Mouse (Mus musculus): ENCODE data around the gene Tbc1d4. TPM values are rescaled to one million over a fixed set of nuclear protein-coding genes. Genes with fewer than 3 reads are reported as not detected.

Tbc1d4 gene
- total and polyA plus RNA-seq, 3 experiments, result not detected

DNA sequence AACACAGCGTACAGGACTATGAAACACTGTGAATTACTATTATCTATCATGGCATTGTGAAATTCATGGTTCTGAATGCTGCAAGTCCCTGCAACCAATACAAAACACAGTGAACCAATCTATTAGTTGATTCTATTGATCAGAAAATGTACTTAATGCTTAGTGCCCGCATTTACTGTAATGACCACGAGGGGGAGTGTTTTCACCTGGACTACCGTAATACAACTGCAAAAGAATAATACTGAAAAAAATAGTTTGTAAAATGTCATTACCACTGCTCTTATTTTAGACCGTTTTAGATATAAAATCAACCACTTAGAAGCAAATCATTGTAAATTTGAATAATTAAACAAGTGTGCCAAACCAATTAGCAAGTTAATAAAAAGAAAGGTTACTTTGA lies 91.7 kb downstream of the Tbc1d4 start:
- TF ChIP-seq ZNF384 (IDR thresholded peaks at IDR 0.05; ENCODE audit: low read depth, low read length) (no peak), SMC3 (IDR thresholded peaks at IDR 0.05; ENCODE audit: low read depth, low read length) (peak; percentile 55), RAD21 (IDR thresholded peaks at IDR 0.05; ENCODE audit: low read depth, low read length) (peak; percentile 40), GATA1 (IDR thresholded peaks at IDR 0.05; ENCODE audit: low read depth, low read length) (no peak), TAL1 (IDR thresholded peaks at IDR 0.05; ENCODE audit: low read length) (no peak), CTCF (IDR thresholded peaks at IDR 0.05 in 2 of 3, conservative IDR thresholded peaks at IDR 0.05 in 1 of 3; ENCODE audit: control insufficient read depth in 1 of 3, insufficient read depth in 1 of 3, low read depth in 2 of 3, low read length in 3 of 3, poor library complexity in 1 of 3, severe bottlenecking in 1 of 3) (peak in 2 of 3 experiments; percentile 22 to 60; a peak in 3 of 6 replicates), ZC3H11A (IDR thresholded peaks at IDR 0.05; ENCODE audit: low read depth, low read length) (0 out of 2 replicates have a peak, but pooled peaks have one; percentile 13), KAT2A (conservative IDR thresholded peaks at IDR 0.05; ENCODE audit: low read depth, low read length) (no peak)
- Histone ChIP-seq H3K79me2 (ENCODE audit: control insufficient read depth, insufficient read depth, low read length, poor library complexity) (no peaks in the 10 kb centered on the region), H3K4me3 (ENCODE audit: control insufficient read depth in 1 of 2, insufficient read depth in 1 of 2, low read depth in 2 of 2, low read length in 2 of 2) (no peak overlapping the region), H3K36me3 (ENCODE audit: control insufficient read depth in 1 of 2, insufficient read depth in 2 of 2, low read length in 2 of 2) (no peaks in the 10 kb centered on the region), H3K27me3 (ENCODE audit: control insufficient read depth in 1 of 2, insufficient read depth in 2 of 2, low read length in 2 of 2) (no peaks in the 10 kb centered on the region), H3K4me1 (ENCODE audit: control insufficient read depth in 1 of 2, insufficient read depth in 2 of 2, low read length in 2 of 2) (no peaks in the 10 kb centered on the region), H3K9ac (ENCODE audit: control insufficient read depth, low read depth, low read length, poor library complexity, severe bottlenecking) (no peak overlapping the region), H3K9me3 (replicated peaks; ENCODE audit: insufficient read depth, low read length) (no peaks in the 10 kb centered on the region), H3K27ac (ENCODE audit: control insufficient read depth, low read depth, low read length) (no peak overlapping the region)
- DNase-seq (ENCODE audit: low read depth, low spot score), result peak; percentile 26

DNA sequence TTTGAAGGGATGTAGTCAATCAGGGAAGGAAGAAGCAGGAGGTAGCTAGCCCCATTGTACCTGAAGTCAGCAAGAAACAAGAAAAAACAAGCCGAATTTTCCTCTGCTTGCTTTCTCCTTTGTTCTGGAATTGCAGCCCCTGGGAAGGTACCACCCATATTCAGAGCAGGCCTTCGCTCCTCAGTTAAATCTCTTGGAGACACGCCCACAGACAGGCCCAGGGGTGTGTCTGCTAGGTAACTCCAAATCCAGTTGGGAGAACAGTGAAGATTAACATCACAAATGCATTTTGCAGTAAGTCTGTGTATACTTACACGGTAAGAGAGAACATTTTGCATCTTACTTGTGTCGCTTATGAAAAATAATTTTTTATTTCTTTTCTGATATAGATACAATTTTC lies 92.1 kb downstream of the Tbc1d4 start:
- TF ChIP-seq POLR2AphosphoS5 (IDR thresholded peaks at IDR 0.05; ENCODE audit: borderline replicate concordance, low read depth, low read length), result no peak
- TF ChIP-seq MAFK (IDR thresholded peaks at IDR 0.05; ENCODE audit: borderline replicate concordance, low read depth, low read length), result no peak
- TF ChIP-seq POLR2A (IDR thresholded peaks at IDR 0.05; ENCODE audit: control insufficient read depth in 1 of 2, insufficient read depth in 1 of 2, low read depth in 1 of 2, low read length in 2 of 2, poor library complexity in 1 of 2), result no peak
- no peak for TF ChIP-seq ZNF384 (IDR thresholded peaks at IDR 0.05; ENCODE audit: low read depth, low read length)
- TF ChIP-seq HCFC1 (IDR thresholded peaks at IDR 0.05; ENCODE audit: low read depth, low read length), result no peak
- TF ChIP-seq JUND (IDR thresholded peaks at IDR 0.05; ENCODE audit: low read depth, low read length), result no peak
- TF ChIP-seq CTCF (IDR thresholded peaks at IDR 0.05 in 2 of 3, conservative IDR thresholded peaks at IDR 0.05 in 1 of 3; ENCODE audit: control insufficient read depth in 1 of 3, insufficient read depth in 1 of 3, low read depth in 2 of 3, low read length in 3 of 3, poor library complexity in 1 of 3, severe bottlenecking in 1 of 3), result no peak
- TF ChIP-seq NELFE (IDR thresholded peaks at IDR 0.05; ENCODE audit: low read depth, low read length), result no peak
- no peak for TF ChIP-seq RCOR1 (IDR thresholded peaks at IDR 0.05; ENCODE audit: low read depth, low read length)
- no peak for TF ChIP-seq GABPA (IDR thresholded peaks at IDR 0.05; ENCODE audit: low read depth, low read length)
- no peak for TF ChIP-seq BHLHE40 (IDR thresholded peaks at IDR 0.05; ENCODE audit: borderline replicate concordance, low read depth, low read length)
- no peak for TF ChIP-seq UBTF (IDR thresholded peaks at IDR 0.05; ENCODE audit: borderline replicate concordance, insufficient read depth, low read depth, low read length)
- TF ChIP-seq USF2 (IDR thresholded peaks at IDR 0.05; ENCODE audit: borderline replicate concordance in 1 of 2, insufficient read depth in 1 of 2, low read depth in 1 of 2, low read length in 2 of 2), result no peak
- TF ChIP-seq SIN3A (IDR thresholded peaks at IDR 0.05; ENCODE audit: low read length), result no peak
- TF ChIP-seq ETS1 (IDR thresholded peaks at IDR 0.05; ENCODE audit: low read depth, low read length), result no peak
- TF ChIP-seq KAT2A (conservative IDR thresholded peaks at IDR 0.05; ENCODE audit: low read depth, low read length), result no peak
- no peak for TF ChIP-seq TBP (IDR thresholded peaks at IDR 0.05; ENCODE audit: low read depth, low read length)
- Histone ChIP-seq H3K9me3 (replicated peaks; ENCODE audit: insufficient read depth, low read length) (no peaks in the 10 kb centered on the region), H3K27ac (ENCODE audit: control insufficient read depth, low read depth, low read length) (no peak overlapping the region)

More for the DNA sequence above, 92.1 kb downstream of the Tbc1d4 start:
- H3K9ac ChIP-seq (ENCODE audit: control insufficient read depth, low read depth, low read length, poor library complexity, severe bottlenecking), result no peak overlapping the region
- no peaks in the 10 kb centered on the region for H3K4me1 ChIP-seq (ENCODE audit: control insufficient read depth in 1 of 2, insufficient read depth in 2 of 2, low read length in 2 of 2)
- H3K4me3 ChIP-seq (ENCODE audit: control insufficient read depth in 1 of 2, insufficient read depth in 1 of 2, low read depth in 2 of 2, low read length in 2 of 2), result no peak overlapping the region
- H3K79me2 ChIP-seq (ENCODE audit: control insufficient read depth, insufficient read depth, low read length, poor library complexity), result no peaks in the 10 kb centered on the region
- H3K36me3 ChIP-seq (ENCODE audit: control insufficient read depth in 1 of 2, insufficient read depth in 2 of 2, low read length in 2 of 2), result no peaks in the 10 kb centered on the region
- no peak for DNase-seq (ENCODE audit: low read depth, low spot score)
- H3K27me3 ChIP-seq (ENCODE audit: control insufficient read depth in 1 of 2, insufficient read depth in 2 of 2, low read length in 2 of 2), result no peaks in the 10 kb centered on the region

All from MEL (cell line).